Mouse (Mus musculus): ENCODE measurements around the gene Prss33. TPM values are rescaled to one million over a fixed set of nuclear protein-coding genes. Genes with fewer than 3 reads are reported as not detected.

Prss33 gene
- total RNA-seq, 2 experiments from 2014 or later, result not detected

DNA sequence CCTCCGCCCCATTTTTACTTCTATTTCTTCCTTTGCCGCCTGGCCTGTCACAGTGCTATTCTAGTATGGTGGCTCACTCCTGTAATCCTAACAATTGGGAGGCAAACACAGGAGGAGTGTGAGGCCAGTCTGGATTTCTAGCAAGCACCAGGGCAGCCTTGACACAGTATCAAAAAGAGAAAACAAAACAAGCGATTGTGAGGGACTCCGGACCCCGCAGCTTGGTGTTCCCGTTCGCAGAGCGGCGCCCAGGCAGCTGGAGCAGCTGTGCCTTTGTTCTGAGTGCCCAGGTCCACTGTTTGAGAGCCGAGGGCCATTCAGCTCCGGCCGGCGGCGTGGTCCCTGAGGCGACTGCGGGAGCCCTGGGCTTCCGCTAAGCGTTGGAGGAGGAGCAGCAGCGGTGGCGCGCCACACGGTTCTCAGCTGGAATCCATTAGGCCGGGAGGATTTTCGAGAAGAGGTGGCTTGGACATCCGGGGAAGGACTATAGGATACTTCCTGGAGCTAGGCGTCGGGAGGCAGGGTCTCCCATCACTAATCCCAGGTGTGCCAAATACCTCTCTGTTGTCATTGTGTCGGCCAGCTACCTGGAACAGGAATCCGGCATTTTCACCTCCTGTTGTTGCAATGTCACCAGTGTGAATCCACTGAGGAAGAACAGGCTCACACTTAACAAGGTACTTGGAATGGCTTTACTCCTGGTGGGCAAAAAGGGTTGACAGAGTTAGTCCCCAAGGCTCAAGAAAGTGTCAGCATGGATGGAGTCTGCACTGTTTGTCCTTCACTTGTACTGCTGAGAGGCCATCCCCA lies 45.4 kb downstream of the Prss33 start, which contains the start of gene Srrm2:
TSS of gene Srrm2 (plus strand) at position 264 of the 810 bp plus-strand sequence.
- no peak for TF ChIP-seq CTCF (conservative IDR thresholded peaks at IDR 0.05)
- Histone ChIP-seq H3K4me3 (peak within 1 kb of the TSS; percentile 67), H3K27ac (peak within 1 kb of the TSS; percentile 96)
- DNase-seq (ENCODE audit: low spot score in 2 of 2), result peak; percentile 31 to 46

- H3K4me3 ChIP-seq, result peak overlapping the region; percentile 67
- no peak for DNase-seq (ENCODE audit: low spot score in 2 of 2)
- H3K27ac ChIP-seq, result peak overlapping the region; percentile 96
- no peak for TF ChIP-seq CTCF (conservative IDR thresholded peaks at IDR 0.05)
Measured at GRCm38 (mm10) chr17:23789749-23790268, 46.0 kb downstream of the Prss33 start.

DNA sequence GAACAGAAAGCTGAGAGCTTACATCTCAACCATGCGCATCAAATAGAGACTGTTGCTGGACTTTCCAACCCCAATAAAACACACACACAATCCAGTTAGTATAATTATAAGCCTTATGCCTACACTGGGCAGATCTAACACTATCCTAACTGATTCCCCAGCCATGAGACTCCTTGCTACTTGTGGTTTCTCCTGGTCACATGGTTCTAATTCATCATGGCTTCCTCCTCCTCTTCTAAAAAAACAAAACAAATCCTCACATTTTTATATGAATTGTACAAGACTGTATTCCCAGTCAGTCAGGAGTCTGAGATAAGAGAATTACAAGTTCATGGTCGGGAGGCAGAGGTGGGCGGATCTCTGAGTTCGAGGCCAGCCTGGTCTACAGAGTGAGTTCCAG lies 46.9 kb downstream of the Prss33 start:
- no peak for DNase-seq (ENCODE audit: low spot score in 2 of 2)
- H3K27ac ChIP-seq, result no peak overlapping the region
- TF ChIP-seq CTCF (conservative IDR thresholded peaks at IDR 0.05), result no peak
- no peak overlapping the region for H3K4me3 ChIP-seq

DNA sequence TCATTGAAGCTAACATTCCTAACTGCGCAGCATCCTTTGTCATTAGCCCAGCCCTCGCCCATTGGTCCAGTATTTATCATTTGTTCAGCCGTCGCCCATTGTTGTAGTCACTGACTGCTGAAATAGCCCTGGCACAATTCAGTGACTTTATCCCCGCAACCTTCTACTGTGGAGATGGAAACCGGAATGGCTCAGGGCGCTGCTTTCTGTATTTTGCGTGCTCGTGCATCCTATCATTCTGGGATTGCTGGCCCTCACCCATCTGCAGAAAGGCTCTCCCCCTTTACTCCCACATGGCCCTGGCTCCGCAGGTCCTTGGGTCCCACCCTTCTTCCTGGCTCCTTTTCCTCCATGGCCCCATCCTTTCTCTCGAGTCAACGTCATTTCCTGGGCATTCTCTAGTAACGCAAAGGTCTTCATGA lies 49.3 kb downstream of the Prss33 start:
- peak; percentile 35 to 37 for DNase-seq (ENCODE audit: low spot score in 2 of 2)
- H3K27ac ChIP-seq, result peak overlapping the region; percentile 93
- TF ChIP-seq CTCF (conservative IDR thresholded peaks at IDR 0.05), result no peak
- peak overlapping the region; percentile 72 for H3K4me3 ChIP-seq

- H3K27ac ChIP-seq, result peak within 1 kb of the TSS; percentile 93
- peak; percentile 60 for TF ChIP-seq CTCF (conservative IDR thresholded peaks at IDR 0.05)
- peak; percentile 91 to 95 for DNase-seq (ENCODE audit: low spot score in 2 of 2)
- H3K4me3 ChIP-seq, result peak within 1 kb of the TSS; percentile 72
Measured at GRCm38 (mm10) chr17:23785561-23786471, 50.0 kb downstream of the Prss33 start, which contains the start of gene Flywch2. Flywch2 (minus strand) TSS chr17:23786081.

GRCm38 (mm10) chr17:23783352-23783751 lies 52.5 kb downstream of the Prss33 start:
- DNase-seq (ENCODE audit: low spot score in 2 of 2), result no peak
- no peak overlapping the region for H3K4me3 ChIP-seq
- no peak overlapping the region for H3K27ac ChIP-seq
- TF ChIP-seq CTCF (conservative IDR thresholded peaks at IDR 0.05), result no peak

Small RNA genes lying within 50 kb of the gene (microRNA-seq; reads per million reads assigned to microRNA genes)
- 0.96 to 1.1 reads per million in 2 experiments for gene Mir5125

Other genes starting within 250 kb of the Prss33 start
- 10 to 100 TPM; 30.1 to 33.6 TPM for gene Zfp13, start 236.6 kb downstream of the Prss33 start, total RNA-seq (2021)
- gene Zscan10, start 235.2 kb downstream of the Prss33 start, total RNA-seq (2021), result not detected
- under 1 TPM in 1 of 2 experiments, not detected in 1; 0.17 TPM for gene Mmp25, start 190.8 kb downstream of the Prss33 start, total RNA-seq (2021)
- gene Bicdl2, start 175.6 kb downstream of the Prss33 start, total RNA-seq (2021), result not detected
- gene Hcfc1r1, start 162.5 kb downstream of the Prss33 start, total RNA-seq (2021), result 100 to 1,000 TPM; 110 to 118 TPM
- gene Thoc6, start 162.2 kb downstream of the Prss33 start, total RNA-seq (2021), result 1 to 10 TPM; 7.1 to 7.6 TPM
- gene Tnfrsf12a, start 158.6 kb downstream of the Prss33 start, total RNA-seq (2021), result 1 to 10 TPM; 5.5 to 6.3 TPM
- gene Cldn6, start 156.8 kb downstream of the Prss33 start, total RNA-seq (2021), result not detected
- under 1 TPM in 1 of 2 experiments, not detected in 1; 0.25 TPM for gene Cldn9, start 152.0 kb downstream of the Prss33 start, total RNA-seq (2021)
- under 1 TPM; 0.25 to 0.64 TPM for gene 1520401A03Rik, start 113.3 kb downstream of the Prss33 start, total RNA-seq (2021)
- 1 to 10 TPM; 3.4 to 3.5 TPM for gene Pkmyt1, start 109.7 kb downstream of the Prss33 start, total RNA-seq (2021)
- 10 to 100 TPM; 46.2 to 48.3 TPM for gene Paqr4, start 95.2 kb downstream of the Prss33 start, total RNA-seq (2021)
- under 1 TPM; 0.23 to 0.32 TPM for gene Kremen2, start 90.2 kb downstream of the Prss33 start, total RNA-seq (2021)
- 100 to 1,000 TPM; 310 to 345 TPM for gene Flywch1, start 64.5 kb downstream of the Prss33 start, total RNA-seq (2021)
- 10 to 100 TPM; 10.6 to 12.3 TPM for gene Flywch2, start 50.0 kb downstream of the Prss33 start, total RNA-seq (2021)
- 100 to 1,000 TPM; 613 to 663 TPM for gene Srrm2, start 45.5 kb downstream of the Prss33 start, total RNA-seq (2021)
- gene Elob, start 6.9 kb downstream of the Prss33 start, total RNA-seq (2021), result 100 to 1,000 TPM; 332 to 341 TPM
- not detected for gene Prss32, start 7.8 kb upstream of the Prss33 start, total RNA-seq (2021)
- 1 to 10 TPM; 1.9 to 2.2 TPM for gene Prss41, start 8.1 kb upstream of the Prss33 start, total RNA-seq (2021)
- not detected for gene Prss21, start 32.0 kb upstream of the Prss33 start, total RNA-seq (2021)
- not detected for gene Dcpp1, start 44.8 kb upstream of the Prss33 start, total RNA-seq (2021)
- gene Dcpp2, start 44.8 kb upstream of the Prss33 start, total RNA-seq (2021), result not detected
- not detected for gene Dcpp3, start 81.4 kb upstream of the Prss33 start, total RNA-seq (2021)
- gene Sbp, start 105.6 kb upstream of the Prss33 start, total RNA-seq (2021), result not detected
- gene Sbpl, start 119.2 kb upstream of the Prss33 start, total RNA-seq (2021), result not detected
- gene Prss30, start 144.5 kb upstream of the Prss33 start, total RNA-seq (2021), result under 1 TPM in 1 of 2 experiments, not detected in 1; 0.32 TPM
- not detected for gene Prss22, start 162.0 kb upstream of the Prss33 start, total RNA-seq (2021)
- gene Prss27, start 202.1 kb upstream of the Prss33 start, total RNA-seq (2021), result not detected
- 10 to 100 TPM; 26.6 to 28.8 TPM for gene Kctd5, start 237.4 kb upstream of the Prss33 start, total RNA-seq (2021)

Measured in layer of hippocampus, adult 2 months (tissue).